Mouse (Mus musculus) liver, adult 2 months (tissue): ENCODE data around the gene Maml2. TPM values are rescaled to one million over a fixed set of nuclear protein-coding genes. Genes with fewer than 3 reads are reported as not detected.

Source experiments
- DNase-seq: peaks from one replicate; pipeline ENCODE4 v3.0.0-alpha.2; 2011; ENCODE audit warnings: low read depth, low spot score; ENCODE audit errors: extremely low read depth
- H3K27ac ChIP-seq: fragments of 200-500 bp; replicated peaks from 2 replicates; pipeline ENCODE4 v1.5.1; 2012; ENCODE audit warnings: low read depth, mild to moderate bottlenecking, control low read depth, inconsistent platforms, low read length; ENCODE audit not compliant: insufficient read depth
- H3K27me3 ChIP-seq: fragments of 200-500 bp; 2 replicates; pipeline ENCODE4 v1.6.1; 2012; ENCODE audit warnings: mild to moderate bottlenecking, moderate library complexity, low read length, inconsistent platforms; ENCODE audit not compliant: control insufficient read depth, insufficient read depth
- H3K36me3 ChIP-seq: fragments of 200-500 bp; 2 replicates; pipeline ENCODE4 v1.6.1; 2012; ENCODE audit warnings: low read length, inconsistent platforms; ENCODE audit not compliant: control insufficient read depth, insufficient read depth
- H3K4me1 ChIP-seq: fragments of 200-500 bp; 2 replicates; pipeline ENCODE4 v1.6.1; 2011; ENCODE audit warnings: low read length; ENCODE audit not compliant: control insufficient read depth, insufficient read depth
- H3K4me3 ChIP-seq: fragments of 200-500 bp; 2 replicates; pipeline ENCODE4 v1.5.1; 2011; ENCODE audit warnings: low read depth, mild to moderate bottlenecking, control low read depth, low read length, moderate library complexity; ENCODE audit not compliant: insufficient read depth
- H3K79me2 ChIP-seq: fragments of 200-500 bp; 2 replicates; pipeline ENCODE4 v1.6.1; 2012; ENCODE audit warnings: inconsistent platforms, mild to moderate bottlenecking, low read length, moderate library complexity; ENCODE audit not compliant: control insufficient read depth, insufficient read depth
- H3K9ac ChIP-seq: fragments of 200-500 bp; 2 replicates; pipeline ENCODE4 v1.6.1; 2012; ENCODE audit warnings: low read depth, mild to moderate bottlenecking, control low read depth, inconsistent platforms, low read length
- CTCF ChIP-seq: fragments of 200-500 bp; IDR thresholded peaks from 2 replicates; pipeline ENCODE4 v1.5.1; 2011; ENCODE audit warnings: low read depth, low read length, control low read depth
- POLR2A ChIP-seq: fragments of 200-500 bp; IDR thresholded peaks from 2 replicates; pipeline ENCODE4 v1.6.1; 2011; ENCODE audit warnings: low read length, control low read depth; ENCODE audit not compliant: insufficient read depth; ENCODE audit errors: extremely low read depth
- WGBS: fragments of 180-500 bp; shearing (Covaris S2); methylation state at CpG from one replicate; pipeline ENCODE4 v1.1.7; 2018; 5-methylcytosine and 5-hydroxymethylcytosine counted together
- polyA plus RNA-seq: library from polyadenylated mRNA; depleted of rRNA; stranded (reverse); fragments of >200 nt; gene quantifications from 2 replicates; pipeline ENCODE4 v1.2.3, GENCODE M21; 2012
- total RNA-seq: library from RNA; depleted of rRNA; stranded (reverse); fragments of >200 nt; gene quantifications from 2 replicates; pipeline ENCODE4 v1.2.3, GENCODE M21; 2014

Maml2 gene
- total and polyA plus RNA-seq, 2 experiments = 0.77 to 1.2 TPM

- Histone ChIP-seq H3K79me2 (no peaks in the 10 kb centered on the region), H3K4me3 (no peak overlapping the region), H3K4me1 (no peaks in the 10 kb centered on the region), H3K27me3 (no peaks in the 10 kb centered on the region), H3K36me3 (no peaks in the 10 kb centered on the region), H3K9ac (no peak overlapping the region), H3K27ac (no peak overlapping the region)
- DNase-seq = no peak
- TF ChIP-seq POLR2A (no peak), CTCF (no peak)
- 73% methylated on average over 3 of the region's 3 CpGs for WGBS
Measured at GRCm38 (mm10) chr9:13601729-13602128, 304.0 kb downstream of the Maml2 start.

- no peak for TF ChIP-seq CTCF
- no peak for TF ChIP-seq POLR2A
- Histone ChIP-seq H3K27me3 (no peaks in the 10 kb centered on the region), H3K4me3 (no peak overlapping the region), H3K9ac (no peak overlapping the region), H3K27ac (no peak overlapping the region), H3K36me3 (no peaks in the 10 kb centered on the region), H3K79me2 (no peaks in the 10 kb centered on the region), H3K4me1 (peaks cover 2% of the 10 kb centered on the region; the same call in 1 of the 2 replicates)
- WGBS = 83% methylated on average over 8 of the region's 8 CpGs
- DNase-seq = no peak
Measured at GRCm38 (mm10) chr9:13603533-13604143, 305.9 kb downstream of the Maml2 start.

- no peaks in the 10 kb centered on the region for H3K27me3 ChIP-seq
- H3K9ac ChIP-seq = no peak overlapping the region
- no peak for DNase-seq
- TF ChIP-seq CTCF = no peak
- TF ChIP-seq POLR2A = no peak
- H3K79me2 ChIP-seq = no peaks in the 10 kb centered on the region
- no peak overlapping the region for H3K27ac ChIP-seq
- WGBS = 68% methylated on average over 8 of the region's 8 CpGs
- H3K4me3 ChIP-seq = no peak overlapping the region
- H3K4me1 ChIP-seq = peaks cover 3% of the 10 kb centered on the region; the same call in 1 of the 2 replicates
- no peaks in the 10 kb centered on the region for H3K36me3 ChIP-seq
Measured at GRCm38 (mm10) chr9:13607609-13608185, 309.9 kb downstream of the Maml2 start.

DNA sequence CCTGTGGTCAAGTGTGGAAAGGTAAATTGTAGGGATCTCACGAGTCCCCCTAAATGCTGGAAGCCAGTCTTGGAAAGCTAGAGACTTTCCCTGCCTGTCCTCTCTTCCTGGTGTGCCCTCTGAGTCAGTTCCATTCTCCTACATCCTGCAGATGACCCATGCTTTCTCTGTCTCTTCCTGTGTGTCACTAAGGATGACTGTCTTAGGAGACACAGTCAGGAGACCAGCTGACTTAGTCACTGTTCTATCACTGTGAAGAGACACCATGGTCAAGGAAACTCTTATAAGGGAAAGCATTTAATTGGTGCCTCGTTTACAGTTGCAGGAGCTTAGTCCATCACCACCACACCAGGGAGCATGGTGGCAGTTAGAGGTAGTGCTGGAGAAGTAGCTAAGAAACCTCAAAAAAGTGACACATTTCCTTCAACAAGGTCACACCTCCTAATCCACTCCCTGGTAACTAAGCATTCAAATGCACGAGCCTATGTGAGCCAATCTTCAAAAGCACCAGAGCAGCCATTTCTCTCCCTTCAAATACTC is 310.8 kb downstream of the Maml2 start:
- no peak for TF ChIP-seq POLR2A
- TF ChIP-seq CTCF = no peak
- H3K27ac ChIP-seq = no peak overlapping the region
- H3K79me2 ChIP-seq = no peaks in the 10 kb centered on the region
- 39% methylated on average over 3 of the region's 3 CpGs for WGBS
- H3K27me3 ChIP-seq = no peaks in the 10 kb centered on the region
- peaks cover 3% of the 10 kb centered on the region; the same call in 1 of the 2 replicates for H3K4me1 ChIP-seq
- H3K4me3 ChIP-seq = no peak overlapping the region
- no peaks in the 10 kb centered on the region for H3K36me3 ChIP-seq
- no peak overlapping the region for H3K9ac ChIP-seq
- DNase-seq = no peak

GRCm38 (mm10) chr9:13611561-13611960 is 313.8 kb downstream of the Maml2 start:
- H3K79me2 ChIP-seq = no peaks in the 10 kb centered on the region
- H3K36me3 ChIP-seq = no peaks in the 10 kb centered on the region
- TF ChIP-seq CTCF = no peak
- TF ChIP-seq POLR2A = no peak
- DNase-seq = no peak
- H3K4me1 ChIP-seq = peaks cover 3% of the 10 kb centered on the region; the same call in 1 of the 2 replicates
- WGBS = 75% methylated on average over 3 of the region's 3 CpGs
- no peak overlapping the region for H3K4me3 ChIP-seq
- no peak overlapping the region for H3K9ac ChIP-seq
- H3K27me3 ChIP-seq = no peaks in the 10 kb centered on the region
- H3K27ac ChIP-seq = no peak overlapping the region

DNA sequence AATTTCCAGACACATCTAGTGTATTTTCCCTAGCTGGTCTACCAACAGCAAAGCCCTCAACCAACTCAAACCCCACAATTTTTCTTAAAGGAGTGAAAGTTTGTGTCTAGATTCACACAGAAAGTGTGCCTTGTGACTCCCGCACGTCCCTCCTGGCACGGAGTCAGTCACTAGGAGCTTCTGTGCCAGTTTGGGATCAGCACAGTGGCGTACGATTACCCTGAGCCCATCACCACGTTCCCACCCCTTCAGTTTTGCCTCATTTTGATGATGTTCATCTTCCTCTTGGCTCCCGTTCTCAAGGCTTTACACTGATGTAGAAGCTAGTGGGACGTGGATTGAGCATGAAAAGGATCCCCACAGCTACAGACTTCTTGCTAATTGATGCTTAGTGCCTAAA is 314.6 kb downstream of the Maml2 start:
- no peak overlapping the region for H3K4me3 ChIP-seq
- WGBS = 85% methylated on average over 8 of the region's 8 CpGs
- no peaks in the 10 kb centered on the region for H3K27me3 ChIP-seq
- no peak for DNase-seq
- H3K4me1 ChIP-seq = peaks cover 3% of the 10 kb centered on the region; the same call in 1 of the 2 replicates
- H3K79me2 ChIP-seq = no peaks in the 10 kb centered on the region
- H3K9ac ChIP-seq = no peak overlapping the region
- TF ChIP-seq CTCF (no peak), POLR2A (no peak)
- no peak overlapping the region for H3K27ac ChIP-seq
- H3K36me3 ChIP-seq = no peaks in the 10 kb centered on the region
